Mouse (Mus musculus) cerebellum, adult 2 months (tissue): ENCODE data around the gene Hist1h1a.

Experiments used
- CTCF ChIP-seq: fragments of 200-500 bp; IDR thresholded peaks from 2 replicates; pipeline ENCODE4 v1.5.1; 2011; ENCODE audit warnings: low read depth, mild to moderate bottlenecking, control low read depth, low read length, moderate library complexity, borderline replicate concordance; ENCODE audit not compliant: insufficient read depth
- POLR2A ChIP-seq: fragments of 200-500 bp; IDR thresholded peaks from 2 replicates; pipeline ENCODE4 v1.6.1; 2011; ENCODE audit warnings: low read length, control low read depth, borderline replicate concordance; ENCODE audit not compliant: insufficient read depth

DNA sequence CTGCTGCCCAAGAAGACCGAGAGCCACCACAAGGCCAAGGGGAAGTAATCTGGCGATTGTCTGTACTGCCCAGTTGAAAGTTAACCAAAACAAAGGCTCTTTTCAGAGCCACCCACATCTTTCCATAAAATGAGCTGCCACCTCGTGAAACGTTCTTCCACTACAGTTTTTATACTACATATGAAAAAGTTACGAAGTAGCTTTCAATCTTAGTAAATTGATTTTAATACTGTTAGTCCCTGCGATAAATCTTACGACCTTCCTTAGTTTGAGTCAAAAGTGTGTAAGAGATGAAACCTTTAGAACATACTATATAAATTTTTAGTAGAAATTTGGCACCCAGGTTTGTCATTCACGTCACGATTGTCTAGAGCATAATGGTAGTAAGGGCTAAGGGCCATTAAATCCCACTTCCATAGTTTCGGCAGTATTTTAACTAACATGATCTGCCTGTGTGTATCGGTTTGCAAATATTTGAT, 11.9 kb upstream of the Hist1h1a start:
- TF ChIP-seq CTCF (no peak), POLR2A (no peak)
